Mouse (Mus musculus): ENCODE data around the gene Rasl12. TPM values are rescaled to one million over a fixed set of nuclear protein-coding genes. Genes with fewer than 3 reads are reported as not detected.

The Rasl12 gene
- not detected for total RNA-seq (2023)

DNA sequence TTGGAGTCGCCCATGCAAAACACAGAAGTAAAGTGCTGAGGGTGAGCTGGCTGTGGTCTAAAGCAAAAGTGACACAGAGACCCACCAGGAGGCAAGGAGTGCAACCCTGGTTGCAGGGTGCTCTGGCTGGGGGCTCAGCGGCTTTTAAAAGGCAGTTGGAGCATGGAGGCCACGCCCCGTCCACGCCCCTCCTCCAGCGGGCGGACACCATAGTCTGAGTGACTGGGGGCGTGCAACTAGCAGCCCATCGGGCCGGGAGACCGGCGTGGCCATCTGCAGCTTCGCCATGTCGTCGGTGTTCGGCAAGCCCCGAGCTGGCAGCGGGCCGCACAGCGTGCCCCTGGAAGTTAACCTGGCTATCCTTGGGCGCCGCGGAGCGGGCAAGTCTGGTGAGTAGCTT lies at the start of gene Rasl12:
Gene Rasl12, plus strand, starts transcription at position 228 of the 400 bp plus-strand sequence.

DNA sequence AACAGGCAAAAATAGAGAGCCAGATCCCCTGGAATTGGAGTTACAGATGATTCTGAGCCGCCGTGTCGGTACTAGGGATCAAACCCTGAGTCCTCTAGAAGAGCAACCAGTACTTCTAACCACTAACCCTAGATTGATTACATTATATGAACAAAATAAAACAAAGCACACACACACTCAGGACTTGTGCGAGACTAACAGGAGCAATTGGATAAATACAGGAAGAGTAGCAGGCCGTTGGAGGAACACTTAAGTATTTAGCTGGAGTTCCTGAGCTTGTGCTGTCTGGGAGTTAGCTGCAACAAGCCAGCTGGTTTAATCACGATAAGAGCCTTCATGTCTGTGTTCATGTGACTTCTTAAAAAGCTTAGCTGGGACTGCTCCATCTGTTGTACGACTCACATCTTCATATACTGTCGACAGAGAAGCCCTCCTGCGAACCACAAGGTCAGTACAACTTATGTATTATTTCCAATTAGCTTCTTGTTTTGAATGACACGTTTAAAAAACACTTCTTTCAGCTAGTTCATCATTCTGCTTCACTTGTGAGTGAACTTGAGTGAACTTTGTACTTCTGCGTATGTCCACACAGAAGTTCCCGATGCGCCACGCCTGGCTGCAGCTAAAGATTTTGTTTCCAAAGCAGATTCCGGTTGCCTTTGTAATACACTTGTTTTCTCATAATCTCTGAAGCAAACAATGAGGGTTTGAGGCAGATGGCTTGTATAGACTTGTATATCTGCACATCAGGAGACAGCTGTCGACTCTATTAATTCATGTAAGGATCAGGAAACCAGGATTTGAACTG lies 37.5 kb upstream of the Rasl12 start, which contains the start of gene Ubap1l:
Gene Ubap1l, plus strand, starts transcription at position 401 of the 808 bp plus-strand sequence.

DNA sequence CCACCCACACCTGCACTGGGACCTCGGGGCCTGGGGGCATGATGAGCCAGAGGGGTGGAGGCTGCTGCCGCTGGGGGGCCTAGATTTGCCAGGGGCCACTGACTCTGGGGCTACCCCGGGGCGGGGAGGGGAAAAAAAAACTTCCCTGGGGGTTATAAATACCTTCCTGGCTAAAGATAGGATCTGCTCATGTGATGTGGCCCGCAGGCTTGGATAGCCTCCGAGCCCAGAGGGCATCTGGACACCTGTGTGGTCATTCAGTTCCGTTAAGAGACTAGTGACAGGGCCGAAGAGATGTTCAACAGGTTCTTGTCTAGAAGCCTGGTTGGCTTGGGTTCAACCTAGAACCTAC lies 6.7 kb upstream of the Rasl12 start, which contains the start of gene Kbtbd13:
Gene Kbtbd13, minus strand, starts transcription at position 40 of the 352 bp plus-strand sequence.

DNA sequence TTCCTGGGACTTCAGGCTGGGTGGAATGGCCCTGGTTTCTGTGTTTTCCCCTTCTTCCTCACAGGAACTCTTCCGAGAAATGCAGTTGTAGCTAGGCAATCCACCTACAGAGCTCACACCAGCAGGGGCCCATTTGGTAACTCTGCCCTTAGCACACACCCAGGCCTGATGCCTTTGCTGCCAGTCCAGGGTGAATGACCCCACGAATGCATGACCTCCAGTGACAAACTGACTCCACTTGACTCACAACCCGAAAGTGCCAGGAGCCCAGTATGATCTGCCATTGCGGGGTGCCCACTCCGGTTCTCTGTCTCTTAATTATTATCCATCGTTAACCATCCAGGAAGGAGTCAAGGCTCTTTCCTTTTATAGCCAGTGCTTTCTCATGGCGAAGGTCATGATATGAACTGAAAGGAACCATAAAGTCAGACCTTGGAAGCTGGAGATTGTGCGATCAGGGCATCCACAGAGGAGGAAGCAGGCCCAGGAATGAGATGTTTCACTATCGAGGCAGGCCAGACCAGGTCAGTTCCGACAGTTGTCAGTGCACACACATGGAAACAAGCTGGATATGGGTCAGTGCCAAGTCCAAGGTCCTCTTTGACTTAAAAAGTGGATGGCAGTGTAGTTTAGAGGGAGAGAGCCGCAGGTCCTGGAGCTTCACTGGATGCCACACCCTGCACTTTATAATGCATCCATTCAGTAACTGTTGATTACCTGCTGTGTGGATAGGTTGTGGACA lies 24.6 kb downstream of the Rasl12 start, which contains the start of gene Slc51b:
Gene Slc51b, minus strand, starts transcription at position 196 of the 742 bp plus-strand sequence.

DNA sequence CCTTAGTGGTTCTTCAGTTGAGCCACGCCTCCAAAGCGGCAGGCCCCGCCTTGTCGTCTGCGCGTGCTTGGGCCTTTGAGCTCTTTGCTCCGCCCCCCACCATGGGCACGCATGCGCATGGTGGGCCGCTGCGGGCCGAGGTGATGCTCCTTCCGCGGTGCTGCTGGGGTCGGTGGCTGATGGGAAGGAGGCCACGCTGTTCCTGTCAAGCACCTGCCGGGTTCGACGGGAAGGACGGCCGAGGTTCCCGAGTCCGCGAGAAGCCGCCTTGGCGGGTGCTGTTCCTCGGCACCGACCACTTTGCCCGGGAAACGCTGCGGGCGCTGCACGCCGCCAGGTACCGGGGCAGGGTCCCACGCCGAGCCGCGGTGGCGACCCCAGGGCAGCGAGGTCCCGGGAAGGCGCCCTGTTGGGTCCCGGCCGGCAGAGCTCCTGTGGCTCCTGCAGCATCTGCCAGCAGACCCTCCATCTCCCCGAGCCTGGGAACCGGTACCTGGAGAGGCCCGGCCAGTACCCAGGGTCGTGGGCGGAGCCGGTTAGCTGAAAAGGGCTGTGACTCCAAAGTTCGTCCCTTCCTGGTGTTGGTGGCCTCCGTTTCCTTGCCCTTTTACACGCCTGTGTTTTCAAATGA lies 37.5 kb downstream of the Rasl12 start, which contains the start of gene Mtfmt:
Gene Mtfmt, plus strand, starts transcription at position 112 of the 631 bp plus-strand sequence.

DNA sequence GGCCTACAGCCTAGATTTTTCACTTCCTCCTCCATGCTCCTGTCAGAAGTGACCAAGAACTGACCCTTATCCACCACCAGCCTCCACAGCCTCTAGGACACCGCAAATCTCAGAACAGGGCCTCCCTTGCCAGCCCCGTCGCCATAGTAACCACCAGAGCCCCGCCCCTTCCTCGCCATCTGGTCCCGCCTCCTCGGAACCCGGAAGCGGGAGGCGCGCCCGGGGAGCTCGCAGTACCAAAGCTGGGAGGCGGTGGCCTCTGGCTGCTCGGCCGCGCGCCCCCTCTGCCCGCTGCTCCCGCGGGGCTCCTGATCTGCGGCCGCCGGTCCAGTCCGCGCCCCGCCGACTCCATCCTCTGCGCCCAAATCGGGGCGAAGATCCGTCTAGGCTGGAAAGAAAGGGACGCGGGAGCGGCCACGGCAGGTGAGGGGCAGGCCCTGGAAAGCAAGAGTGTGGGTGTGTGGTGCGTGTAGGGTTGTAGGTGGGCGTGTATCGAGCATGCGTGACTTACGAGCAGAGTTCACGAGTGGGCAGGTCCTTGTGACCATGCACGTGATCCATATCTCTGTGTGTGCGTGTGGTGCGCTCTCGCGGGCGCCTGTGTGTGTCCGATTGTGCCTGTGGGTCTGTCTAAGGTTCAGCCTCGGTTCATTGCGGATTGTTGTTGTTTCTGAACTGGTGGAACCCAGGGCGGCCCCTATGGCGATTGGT lies 62.6 kb downstream of the Rasl12 start, which contains the start of gene Spg21:
Gene Spg21, plus strand, starts transcription at position 216 of the 711 bp plus-strand sequence.

Other genes with a start within 250 kb of the Rasl12 start
- 5.6 TPM for gene Parp16, start 203.2 kb upstream of the Rasl12 start, total RNA-seq (2023)
- not detected for gene Cilp, start 133.3 kb upstream of the Rasl12 start, total RNA-seq (2023)
- gene Clpx, start 104.2 kb upstream of the Rasl12 start, total RNA-seq (2023), result 21.3 TPM
- gene Pdcd7, start 52.4 kb upstream of the Rasl12 start, total RNA-seq (2023), result 16.7 TPM
- 0.88 TPM for gene Ubap1l, start 37.5 kb upstream of the Rasl12 start, total RNA-seq (2023)
- not detected for gene Kbtbd13, start 6.9 kb upstream of the Rasl12 start, total RNA-seq (2023)
- not detected for gene Slc51b, start 24.4 kb downstream of the Rasl12 start, total RNA-seq (2023)
- gene Mtfmt, start 37.3 kb downstream of the Rasl12 start, total RNA-seq (2023), result 26.2 TPM
- gene Spg21, start 62.4 kb downstream of the Rasl12 start, total RNA-seq (2023), result 57.0 TPM
- not detected for gene Ankdd1a, start 121.7 kb downstream of the Rasl12 start, total RNA-seq (2023)
- gene Plekho2, start 181.5 kb downstream of the Rasl12 start, total RNA-seq (2023), result 46.0 TPM
- gene Pif1, start 188.7 kb downstream of the Rasl12 start, total RNA-seq (2023), result 1.9 TPM
- gene Rbpms2, start 231.1 kb downstream of the Rasl12 start, total RNA-seq (2023), result 0.79 TPM